Mouse (Mus musculus) left cerebral cortex, adult 2 months (tissue): ENCODE measurements around the gene Gng5. TPM values are rescaled to one million over a fixed set of nuclear protein-coding genes. Genes with fewer than 3 reads are reported as not detected.

Source experiments
- DNase-seq, 2 experiments: peaks; one replicate each; pipeline ENCODE4 v3.0.0; 2021 to 2022; ENCODE audit warnings: low spot score in 2 of 2, mixed read lengths in 1 of 2; ENCODE audit errors: extremely low spot score in 1 of 2
- H3K27ac ChIP-seq: fragments of 200-600 bp; 2 replicates; pipeline ENCODE4 v1.8.1; 2022
- H3K4me3 ChIP-seq: fragments of 200-600 bp; 2 replicates; pipeline ENCODE4 v1.8.1; 2022
- CTCF ChIP-seq: fragments of 200-600 bp; IDR thresholded peaks from 2 replicates; pipeline ENCODE4 v1.8.1; 2022; ENCODE audit warnings: antibody characterized with exemption, mild to moderate bottlenecking, moderate library complexity
- intact Hi-C: fragments of 180-260 bp; cut with DNase I; formaldehyde crosslinking; loops from one replicate; pipeline ENCODE4 v1.15.1; 2025
- total RNA-seq, 2 experiments: library from RNA; stranded (reverse); gene quantifications; 2 replicates each; pipeline ENCODE4 v1.2.3; 2021

Gng5 gene
- total RNA-seq, 2 experiments from 2014 or later, result 41.1 to 46.3 TPM

DNA sequence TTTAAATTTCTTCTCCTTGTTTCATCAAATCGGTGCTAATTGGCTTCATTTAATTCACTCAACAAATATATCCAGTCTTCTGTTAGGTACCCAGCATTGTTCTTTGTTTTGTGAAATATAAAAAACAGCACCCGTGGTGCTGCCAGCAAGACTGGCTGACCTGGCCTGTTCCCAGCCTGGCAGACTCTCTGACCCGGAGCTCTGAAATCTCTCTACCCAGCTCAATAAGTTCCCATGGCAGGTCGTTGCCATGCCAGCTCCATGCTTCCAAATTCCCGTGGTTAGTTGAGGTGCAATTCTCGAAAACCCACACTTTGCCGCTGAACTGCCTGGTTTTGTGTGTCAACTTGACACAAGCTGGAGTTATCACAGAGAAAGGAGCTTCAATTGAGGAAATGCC, 55.2 kb downstream of the Gng5 start:
- intact Hi-C loops, result loop anchor here (5.0 kb wide), 1 partner anchor 228 kb away; no protein-coding TSS in a partner anchor
- Histone ChIP-seq H3K4me3 (no peak overlapping the region), H3K27ac (no peak overlapping the region)
- DNase-seq, result no peak
- no peak for TF ChIP-seq CTCF

Other genes with a start within 250 kb of the Gng5 start
- gene Ssx2ip, start 95.2 kb upstream of the Gng5 start, total RNA-seq, result 10 to 100 TPM; 91.0 to 91.6 TPM
- 1 to 10 TPM; 7.1 to 8.1 TPM for gene Ctbs, start 50.0 kb upstream of the Gng5 start, total RNA-seq
- gene Spata1, start 54 bp upstream of the Gng5 start, total RNA-seq, result 1 to 10 TPM; 3.2 to 3.7 TPM
- gene Rpf1, start 21.6 kb downstream of the Gng5 start, total RNA-seq, result 10 to 100 TPM; 16.9 to 20.7 TPM
- gene Uox, start 70.6 kb downstream of the Gng5 start, total RNA-seq, result under 1 TPM; 0.27 to 0.37 TPM
- gene Dnase2b, start 115.8 kb downstream of the Gng5 start, total RNA-seq, result not detected
- not detected for gene 4930503B20Rik, start 151.5 kb downstream of the Gng5 start, total RNA-seq
- under 1 TPM; 0.28 to 0.45 TPM for gene Samd13, start 185.8 kb downstream of the Gng5 start, total RNA-seq